Mouse (Mus musculus) liver, postnatal 0 days (tissue): ENCODE data around the gene BC030870. TPM values are rescaled to one million over a fixed set of nuclear protein-coding genes. Genes with fewer than 3 reads are reported as not detected.
A peak's percentile ranks its signal among the peaks of the same experiment; 100 is the strongest.

ENCODE experiments used
- ATAC-seq: fragments of 200-750 bp; cut with Nextera tagmentation; 2 replicates; pipeline ENCODE4 v1.8.0; 2017; ENCODE audit warnings: mild to moderate bottlenecking, moderate library complexity
- DNase-seq: peaks from one replicate; pipeline ENCODE4 v3.0.0-alpha.2; 2016
- H3K27ac ChIP-seq: fragments of 300-500 bp; sonication (generic); 2 replicates; pipeline ENCODE4 v1.5.1; 2014; ENCODE audit warnings: antibody characterized with exemption, moderate library complexity, mild to moderate bottlenecking, low read depth
- H3K27me3 ChIP-seq: fragments of 300-500 bp; sonication (generic); 2 replicates; pipeline ENCODE4 v1.6.1; 2014; ENCODE audit warnings: low read length, control low read depth, mixed read lengths; ENCODE audit not compliant: insufficient read depth
- H3K36me3 ChIP-seq: fragments of 300-500 bp; sonication (generic); replicated peaks from 2 replicates; pipeline ENCODE4 v1.6.1; 2014; ENCODE audit warnings: mild to moderate bottlenecking, control low read depth, low read length, moderate library complexity, mixed read lengths; ENCODE audit not compliant: insufficient read depth
- H3K4me1 ChIP-seq: fragments of 300-500 bp; sonication (generic); 2 replicates; pipeline ENCODE4 v1.6.1; 2014; ENCODE audit warnings: antibody characterized with exemption, mild to moderate bottlenecking, control low read depth; ENCODE audit not compliant: insufficient read depth
- H3K4me2 ChIP-seq: fragments of 300-500 bp; sonication (generic); 2 replicates; pipeline ENCODE4 v1.6.1; 2014; ENCODE audit warnings: low read depth, mild to moderate bottlenecking, low read length, moderate library complexity, mixed read lengths
- H3K4me3 ChIP-seq: fragments of 300-500 bp; sonication (generic); 2 replicates; pipeline ENCODE4 v1.5.1; 2014; ENCODE audit warnings: low read depth, low read length
- H3K9ac ChIP-seq: fragments of 300-500 bp; sonication (generic); replicated peaks from 2 replicates; pipeline ENCODE4 v1.6.1; 2014; ENCODE audit warnings: mild to moderate bottlenecking, moderate library complexity
- H3K9me3 ChIP-seq: fragments of 300-500 bp; sonication (generic); 2 replicates; pipeline ENCODE4 v1.6.1; 2016; ENCODE audit warnings: mild to moderate bottlenecking, control low read depth, low read length, mixed read lengths
- CTCF ChIP-seq: sonication (generic); IDR thresholded peaks from 2 replicates; pipeline ENCODE4 v1.5.1; 2016; ENCODE audit warnings: antibody characterized with exemption, low read depth
- EP300 ChIP-seq: IDR thresholded peaks from 2 replicates; pipeline ENCODE4 v1.6.1; 2016; ENCODE audit warnings: antibody characterized with exemption, low read depth, mild to moderate bottlenecking
- WGBS: fragments of 180-500 bp; shearing (Covaris S2); extraction: QIAGEN DNeasy Blood & Tissue Kit; methylation state at CpG from one replicate; pipeline ENCODE4 v1.1.7; 2014; ENCODE audit not compliant: insufficient replicate concordance; 5-methylcytosine and 5-hydroxymethylcytosine counted together
- polyA plus RNA-seq: library from polyadenylated mRNA; unstranded; fragments of >200 nt; fragmentation: Nextera tagmentation; extraction: Ambion mirVana; gene quantifications from 2 replicates; pipeline ENCODE4 v1.2.1, GENCODE M21; 2015

The BC030870 gene
- polyA plus RNA-seq, 1 experiment from 2014 or later, result 0.20 TPM

- H3K4me2 ChIP-seq, result no peak overlapping the region
- H3K9ac ChIP-seq, result no peak overlapping the region
- no peak for ATAC-seq
- no peaks in the 10 kb centered on the region for H3K36me3 ChIP-seq
- no peaks in the 10 kb centered on the region for H3K9me3 ChIP-seq
- no peaks in the 10 kb centered on the region for H3K27me3 ChIP-seq
- no peak overlapping the region for H3K4me3 ChIP-seq
- H3K4me1 ChIP-seq, result no peaks in the 10 kb centered on the region
- no peak for DNase-seq
- peak; percentile 28; the same call in 1 of the 2 replicates for TF ChIP-seq CTCF
- TF ChIP-seq EP300, result no peak
- no peak overlapping the region for H3K27ac ChIP-seq
- WGBS, result 63% methylated on average over 3 of the region's 3 CpGs
These were observed 9.6 kb upstream of the BC030870 start for GRCm38 (mm10) chr8:65138830-65139466.

- ATAC-seq (no peak), DNase-seq (no peak)
- H3K27ac ChIP-seq, result no peak overlapping the region
- H3K9me3 ChIP-seq, result no peaks in the 10 kb centered on the region
- no peaks in the 10 kb centered on the region for H3K36me3 ChIP-seq
- H3K9ac ChIP-seq, result no peak overlapping the region
- TF ChIP-seq EP300 (no peak), CTCF (no peak)
- H3K4me1 ChIP-seq, result no peaks in the 10 kb centered on the region
- H3K27me3 ChIP-seq, result no peaks in the 10 kb centered on the region
- no peak overlapping the region for H3K4me3 ChIP-seq
- 42% methylated on average over 3 of the region's 3 CpGs for WGBS
- no peak overlapping the region for H3K4me2 ChIP-seq
These were observed 2.9 kb downstream of the BC030870 start for GRCm38 (mm10) chr8:65126454-65126853.

GRCm38 (mm10) chr8:65126014-65126413, 3.3 kb downstream of the BC030870 start:
- no peaks in the 10 kb centered on the region for H3K27me3 ChIP-seq
- no peak overlapping the region for H3K9ac ChIP-seq
- no peaks in the 10 kb centered on the region for H3K9me3 ChIP-seq
- ATAC-seq (no peak), DNase-seq (no peak)
- WGBS, result 56% methylated on average over 1 of the region's 1 CpGs
- H3K27ac ChIP-seq, result no peak overlapping the region
- TF ChIP-seq EP300 (no peak), CTCF (no peak)
- H3K4me2 ChIP-seq, result no peak overlapping the region
- no peak overlapping the region for H3K4me3 ChIP-seq
- H3K36me3 ChIP-seq, result no peaks in the 10 kb centered on the region
- H3K4me1 ChIP-seq, result no peaks in the 10 kb centered on the region

GRCm38 (mm10) chr8:65112092-65112491, 17.3 kb downstream of the BC030870 start:
- no peak for ATAC-seq
- no peak overlapping the region for H3K4me2 ChIP-seq
- no peak overlapping the region for H3K9ac ChIP-seq
- no peaks in the 10 kb centered on the region for H3K27me3 ChIP-seq
- no peaks in the 10 kb centered on the region for H3K36me3 ChIP-seq
- 70% methylated on average over 6 of the region's 6 CpGs for WGBS
- no peaks in the 10 kb centered on the region for H3K4me1 ChIP-seq
- H3K9me3 ChIP-seq, result no peaks in the 10 kb centered on the region
- no peak for TF ChIP-seq CTCF
- no peak for DNase-seq
- H3K4me3 ChIP-seq, result no peak overlapping the region
- no peak overlapping the region for H3K27ac ChIP-seq

GRCm38 (mm10) chr8:65110285-65110691, 19.1 kb downstream of the BC030870 start:
- ATAC-seq, result no peak
- TF ChIP-seq EP300 (no peak), CTCF (peak; percentile 82)
- H3K4me3 ChIP-seq, result no peak overlapping the region
- peak; percentile 76 for DNase-seq
- H3K4me2 ChIP-seq, result no peak overlapping the region
- no peaks in the 10 kb centered on the region for H3K27me3 ChIP-seq
- WGBS, result 31% methylated on average over 5 of the region's 5 CpGs
- H3K9ac ChIP-seq, result no peak overlapping the region
- H3K27ac ChIP-seq, result no peak overlapping the region
- no peaks in the 10 kb centered on the region for H3K9me3 ChIP-seq
- no peaks in the 10 kb centered on the region for H3K36me3 ChIP-seq
- no peaks in the 10 kb centered on the region for H3K4me1 ChIP-seq

DNA sequence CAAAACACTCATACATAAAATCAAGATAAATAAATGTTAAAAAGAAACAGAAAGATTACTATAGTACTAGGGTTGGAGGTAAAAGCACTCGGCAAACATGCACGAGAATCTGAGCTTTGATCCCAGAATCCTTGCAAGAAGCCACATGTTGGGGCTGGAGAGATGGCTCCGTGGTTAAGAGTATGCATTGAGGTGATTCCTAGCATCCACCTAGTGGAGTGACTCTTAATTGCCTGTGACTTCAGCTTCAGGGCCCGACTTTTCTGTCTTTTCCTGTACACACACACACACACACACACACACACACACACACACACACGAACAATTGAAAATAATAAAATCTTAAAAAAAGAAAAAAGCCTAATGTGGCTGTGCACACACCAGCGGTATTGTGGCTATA, 20.4 kb downstream of the BC030870 start:
- Histone ChIP-seq H3K4me1 (no peaks in the 10 kb centered on the region), H3K4me3 (no peak overlapping the region), H3K27me3 (no peaks in the 10 kb centered on the region), H3K9ac (no peak overlapping the region), H3K36me3 (no peaks in the 10 kb centered on the region), H3K4me2 (no peak overlapping the region), H3K27ac (no peak overlapping the region), H3K9me3 (no peaks in the 10 kb centered on the region)
- ATAC-seq (no peak), DNase-seq (no peak)
- 63% methylated on average over 6 of the region's 6 CpGs for WGBS
- TF ChIP-seq EP300, result no peak
- TF ChIP-seq CTCF, result no peak
